Mouse (Mus musculus) lung, postnatal 0 days (tissue): ENCODE results near the gene Polr2e.

Experiments used
- CTCF ChIP-seq: IDR thresholded peaks from 2 replicates; pipeline ENCODE4 v1.5.1; 2016; ENCODE audit warnings: antibody characterized with exemption, mild to moderate bottlenecking
- EP300 ChIP-seq: IDR thresholded peaks from 2 replicates; pipeline ENCODE4 v1.6.1; 2016; ENCODE audit warnings: antibody characterized with exemption, mild to moderate bottlenecking, control low read depth

GRCm38 (mm10) chr10:79995636-79996035 lies 44.0 kb downstream of the Polr2e start:
- TF ChIP-seq CTCF: no peak
- no peak for TF ChIP-seq EP300
